Mouse (Mus musculus) intestine, embryonic 14.5 days (tissue): ENCODE results near the gene Ica1. TPM values are rescaled to one million over a fixed set of nuclear protein-coding genes. Genes with fewer than 3 reads are reported as not detected.

Experiments used
- ATAC-seq: fragments of 200-750 bp; cut with Nextera tagmentation; replicated peaks from 2 replicates; pipeline ENCODE4 v1.8.0; 2017; ENCODE audit warnings: low read depth, moderate number of reproducible peaks, moderate TSS enrichment, moderate library complexity; ENCODE audit not compliant: low FRiP score, low TSS enrichment
- DNase-seq: peaks from one replicate; pipeline ENCODE4 v3.0.0-alpha.2; 2018; ENCODE audit warnings: low spot score
- H3K27ac ChIP-seq: fragments of 300-500 bp; sonication (generic); 2 replicates; pipeline ENCODE4 v1.5.1; 2014; ENCODE audit warnings: low read depth, mild to moderate bottlenecking, control low read depth
- H3K27me3 ChIP-seq: fragments of 300-500 bp; sonication (generic); replicated peaks from 2 replicates; pipeline ENCODE4 v1.6.1; 2014; ENCODE audit warnings: low read length, control low read depth; ENCODE audit not compliant: control insufficient read depth, insufficient read depth
- H3K36me3 ChIP-seq: fragments of 300-500 bp; sonication (generic); 2 replicates; pipeline ENCODE4 v1.6.1; 2014; ENCODE audit warnings: low read length, control low read depth; ENCODE audit not compliant: control insufficient read depth, insufficient read depth
- H3K4me1 ChIP-seq: fragments of 300-500 bp; sonication (generic); replicated peaks from 2 replicates; pipeline ENCODE4 v1.6.1; 2014; ENCODE audit warnings: low read length, control low read depth, mixed read lengths; ENCODE audit not compliant: control insufficient read depth, insufficient read depth
- H3K4me2 ChIP-seq: fragments of 300-500 bp; sonication (generic); 2 replicates; pipeline ENCODE4 v1.6.1; 2014; ENCODE audit warnings: low read length
- H3K4me3 ChIP-seq: fragments of 300-500 bp; sonication (generic); 2 replicates; pipeline ENCODE4 v1.5.1; 2014; ENCODE audit warnings: low read depth, low read length, control low read depth, mixed read lengths
- H3K9ac ChIP-seq: fragments of 300-500 bp; sonication (generic); 2 replicates; pipeline ENCODE4 v1.6.1; 2014; ENCODE audit warnings: mild to moderate bottlenecking, low read length
- H3K9me3 ChIP-seq: fragments of 300-500 bp; sonication (generic); 2 replicates; pipeline ENCODE4 v1.6.1; 2016; ENCODE audit warnings: low read length, control low read depth; ENCODE audit not compliant: control insufficient read depth
- WGBS: fragments of 180-500 bp; shearing (Covaris S2); extraction: QIAGEN DNeasy Blood & Tissue Kit; methylation state at CpG from one replicate; pipeline ENCODE4 v1.1.7; 2014; 5-methylcytosine and 5-hydroxymethylcytosine counted together
- polyA plus RNA-seq: library from polyadenylated mRNA; unstranded; fragments of >200 nt; fragmentation: Nextera tagmentation; extraction: Ambion mirVana; gene quantifications from 2 replicates; pipeline ENCODE4 v1.2.1, GENCODE M21; 2014

Ica1 gene
- polyA plus RNA-seq, 1 experiment from 2014 or later = 18.6 TPM

- H3K27ac ChIP-seq = no peak overlapping the region
- 85% methylated on average over 4 of the region's 4 CpGs for WGBS
- no peak for DNase-seq
- no peak for ATAC-seq
- no peaks in the 10 kb centered on the region for H3K27me3 ChIP-seq
- H3K4me2 ChIP-seq = no peak overlapping the region
- no peak overlapping the region for H3K9ac ChIP-seq
- H3K36me3 ChIP-seq = no peaks in the 10 kb centered on the region
- H3K9me3 ChIP-seq = no peaks in the 10 kb centered on the region
- H3K4me3 ChIP-seq = no peak overlapping the region
- no peaks in the 10 kb centered on the region for H3K4me1 ChIP-seq
Measured at GRCm38 (mm10) chr6:8638122-8638521, 140.2 kb downstream of the Ica1 start.

- Histone ChIP-seq H3K4me1 (0 out of 2 replicates have a peak, but pooled peaks cover 2% of the 10 kb centered on the region), H3K27ac (no peak overlapping the region), H3K4me2 (no peak overlapping the region), H3K36me3 (no peaks in the 10 kb centered on the region), H3K27me3 (no peaks in the 10 kb centered on the region), H3K4me3 (no peak overlapping the region), H3K9me3 (no peaks in the 10 kb centered on the region), H3K9ac (no peak overlapping the region)
- ATAC-seq = no peak
- DNase-seq = no peak
- 83% methylated on average over 4 of the region's 4 CpGs for WGBS
Measured at GRCm38 (mm10) chr6:8632701-8633100, 145.6 kb downstream of the Ica1 start.

GRCm38 (mm10) chr6:8631986-8632632, 146.2 kb downstream of the Ica1 start:
- Histone ChIP-seq H3K4me2 (no peak overlapping the region), H3K27ac (no peak overlapping the region), H3K36me3 (no peaks in the 10 kb centered on the region), H3K9ac (no peak overlapping the region), H3K27me3 (no peaks in the 10 kb centered on the region), H3K4me1 (0 out of 2 replicates have a peak, but pooled peaks cover 2% of the 10 kb centered on the region), H3K9me3 (no peaks in the 10 kb centered on the region), H3K4me3 (no peak overlapping the region)
- WGBS = 68% methylated on average over 5 of the region's 5 CpGs
- no peak for ATAC-seq
- DNase-seq = no peak

- Histone ChIP-seq H3K4me1 (0 out of 2 replicates have a peak, but pooled peaks cover 2% of the 10 kb centered on the region), H3K9me3 (no peaks in the 10 kb centered on the region), H3K4me2 (no peak overlapping the region), H3K4me3 (no peak overlapping the region), H3K36me3 (no peaks in the 10 kb centered on the region), H3K27ac (no peak overlapping the region), H3K27me3 (no peaks in the 10 kb centered on the region), H3K9ac (no peak overlapping the region)
- no peak for DNase-seq
- WGBS = 79% methylated on average over 8 of the region's 8 CpGs
- no peak for ATAC-seq
Measured at GRCm38 (mm10) chr6:8631362-8631761, 146.9 kb downstream of the Ica1 start.

GRCm38 (mm10) chr6:8630531-8630930, 147.8 kb downstream of the Ica1 start:
- Histone ChIP-seq H3K4me1 (0 out of 2 replicates have a peak, but pooled peaks cover 2% of the 10 kb centered on the region), H3K4me2 (no peak overlapping the region), H3K36me3 (no peaks in the 10 kb centered on the region), H3K9me3 (no peaks in the 10 kb centered on the region), H3K4me3 (no peak overlapping the region), H3K9ac (no peak overlapping the region), H3K27ac (peak overlapping the region; percentile 34; the same call in 1 of the 2 replicates), H3K27me3 (no peaks in the 10 kb centered on the region)
- WGBS = 83% methylated on average over 7 of the region's 7 CpGs
- ATAC-seq (no peak), DNase-seq (no peak)

GRCm38 (mm10) chr6:8628715-8629267, 149.5 kb downstream of the Ica1 start:
- ATAC-seq (no peak), DNase-seq (no peak)
- no peak overlapping the region for H3K4me2 ChIP-seq
- H3K9ac ChIP-seq = no peak overlapping the region
- H3K36me3 ChIP-seq = no peaks in the 10 kb centered on the region
- 0 out of 2 replicates have a peak, but pooled peaks cover 2% of the 10 kb centered on the region for H3K4me1 ChIP-seq
- H3K4me3 ChIP-seq = no peak overlapping the region
- H3K9me3 ChIP-seq = no peaks in the 10 kb centered on the region
- no peaks in the 10 kb centered on the region for H3K27me3 ChIP-seq
- H3K27ac ChIP-seq = peak overlapping the region; percentile 34; the same call in 1 of the 2 replicates
- 90% methylated on average over 7 of the region's 7 CpGs for WGBS

GRCm38 (mm10) chr6:8628226-8628625, 150.1 kb downstream of the Ica1 start:
- Histone ChIP-seq H3K36me3 (no peaks in the 10 kb centered on the region), H3K27me3 (no peaks in the 10 kb centered on the region), H3K27ac (no peak overlapping the region), H3K4me3 (no peak overlapping the region), H3K9ac (no peak overlapping the region), H3K9me3 (no peaks in the 10 kb centered on the region), H3K4me2 (no peak overlapping the region), H3K4me1 (0 out of 2 replicates have a peak, but pooled peaks cover 2% of the 10 kb centered on the region)
- ATAC-seq (no peak), DNase-seq (no peak)
- 95% methylated on average over 8 of the region's 8 CpGs for WGBS

GRCm38 (mm10) chr6:8623045-8623444, 155.2 kb downstream of the Ica1 start:
- Histone ChIP-seq H3K9ac (no peak overlapping the region), H3K4me1 (no peaks in the 10 kb centered on the region), H3K4me3 (no peak overlapping the region), H3K9me3 (no peaks in the 10 kb centered on the region), H3K27me3 (no peaks in the 10 kb centered on the region), H3K27ac (no peak overlapping the region), H3K4me2 (no peak overlapping the region), H3K36me3 (no peaks in the 10 kb centered on the region)
- no peak for DNase-seq
- 59% methylated on average over 3 of the region's 3 CpGs for WGBS
- ATAC-seq = no peak
